Mouse (Mus musculus) embryo, embryonic 10 days (tissue): ENCODE data around the gene Rhebl1.

ENCODE experiments used
- DNase-seq: peaks from one replicate; pipeline ENCODE4 v3.0.0-alpha.2; 2015; ENCODE audit warnings: low spot score

The Rhebl1 gene

DNA sequence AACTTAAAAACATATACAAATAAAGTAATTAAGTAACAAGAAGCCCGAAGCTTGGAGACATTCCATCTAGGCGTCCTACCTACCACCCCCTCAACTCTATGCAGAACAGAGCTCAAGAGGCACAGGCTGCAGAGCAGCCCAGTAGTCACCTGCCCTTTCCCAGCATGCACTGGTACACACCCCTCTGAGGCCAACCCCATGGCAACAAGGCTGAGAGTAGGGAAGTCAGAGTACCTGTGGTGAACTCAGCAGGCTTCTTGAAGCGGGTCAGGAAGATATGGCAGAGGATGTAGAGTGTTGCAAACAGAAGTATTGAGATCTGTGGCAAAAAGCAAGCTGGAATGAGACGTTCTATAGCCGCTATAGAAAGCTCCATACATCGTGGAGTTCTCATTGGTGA, 20.6 kb upstream of the Rhebl1 start:
- DNase-seq, result no peak

- DNase-seq, result peak; percentile 92
Observed at GRCm38 (mm10) chr15:98904692-98905091, 10.4 kb upstream of the Rhebl1 start.

- DNase-seq, result no peak
Observed at GRCm38 (mm10) chr15:98902600-98902999, 8.3 kb upstream of the Rhebl1 start.

DNA sequence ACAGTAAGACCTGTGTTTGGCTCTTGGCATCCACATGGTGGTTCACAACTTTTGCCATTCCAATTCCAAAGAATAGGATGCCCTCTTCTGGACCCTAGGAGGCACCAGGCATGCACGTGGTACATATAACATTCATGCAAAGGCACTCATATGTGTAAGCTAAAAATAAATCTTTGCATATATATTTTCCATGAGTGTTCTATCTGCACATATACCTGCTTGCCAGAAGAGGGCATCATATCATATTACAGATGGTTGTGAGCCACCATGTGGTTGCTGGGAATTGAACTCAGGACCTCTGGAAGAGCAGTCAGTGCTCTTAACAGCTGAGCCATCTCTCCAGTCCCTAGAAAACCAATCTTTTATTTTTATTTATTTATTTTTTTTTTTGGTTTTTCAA, 7.2 kb upstream of the Rhebl1 start:
- no peak for DNase-seq

GRCm38 (mm10) chr15:98897928-98898800, 3.8 kb upstream of the Rhebl1 start, which contains the start of gene Dhh:
Dhh (minus strand) TSS chr15:98898540.
- peak; percentile 54 for DNase-seq

DNA sequence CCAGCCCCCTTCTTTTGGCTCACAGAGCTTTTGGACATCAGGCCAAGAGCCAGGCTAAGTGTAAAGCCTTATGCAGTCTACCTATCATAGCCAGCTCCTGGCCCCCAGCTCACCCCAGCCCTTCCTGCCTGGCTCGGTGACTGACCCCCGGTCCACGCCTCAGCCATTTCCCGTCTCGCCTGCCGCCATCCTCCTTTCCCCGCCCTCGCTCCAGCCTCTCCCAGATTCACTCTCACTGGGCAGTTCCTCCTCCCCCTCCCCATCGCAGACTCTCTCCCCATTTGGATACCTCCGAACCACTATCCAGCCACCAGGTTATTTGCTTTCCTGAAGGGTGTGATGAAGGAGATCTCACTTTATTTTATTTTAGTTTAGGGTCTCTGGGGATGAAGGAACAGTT, 3.2 kb upstream of the Rhebl1 start:
- DNase-seq, result peak; percentile 40

- peak; percentile 85 for DNase-seq
Observed at GRCm38 (mm10) chr15:98895635-98896589, 1.6 kb upstream of the Rhebl1 start.

GRCm38 (mm10) chr15:98894746-98895634, 650 bp upstream of the Rhebl1 start:
- DNase-seq, result peak; percentile 43

DNA sequence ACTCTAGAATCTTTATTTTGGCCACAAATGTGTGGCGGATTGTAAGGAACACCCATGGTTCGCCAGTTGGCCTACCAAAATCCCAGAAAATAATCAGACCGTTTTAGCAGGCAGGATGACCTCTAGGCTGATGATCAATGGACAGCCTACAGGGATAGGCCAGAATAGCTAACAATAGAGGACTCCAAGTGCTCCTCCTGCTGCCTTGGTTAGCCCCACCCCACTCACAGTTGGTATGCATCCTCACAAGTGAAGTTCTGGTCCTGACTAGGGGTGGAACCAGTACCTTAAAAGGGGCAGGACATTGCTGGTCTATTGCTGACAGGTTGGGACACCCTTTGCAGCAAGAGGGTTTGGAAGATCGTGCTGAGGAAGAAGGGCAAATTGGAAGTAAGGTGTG, 1.3 kb downstream of the Rhebl1 start:
- no peak for DNase-seq

DNA sequence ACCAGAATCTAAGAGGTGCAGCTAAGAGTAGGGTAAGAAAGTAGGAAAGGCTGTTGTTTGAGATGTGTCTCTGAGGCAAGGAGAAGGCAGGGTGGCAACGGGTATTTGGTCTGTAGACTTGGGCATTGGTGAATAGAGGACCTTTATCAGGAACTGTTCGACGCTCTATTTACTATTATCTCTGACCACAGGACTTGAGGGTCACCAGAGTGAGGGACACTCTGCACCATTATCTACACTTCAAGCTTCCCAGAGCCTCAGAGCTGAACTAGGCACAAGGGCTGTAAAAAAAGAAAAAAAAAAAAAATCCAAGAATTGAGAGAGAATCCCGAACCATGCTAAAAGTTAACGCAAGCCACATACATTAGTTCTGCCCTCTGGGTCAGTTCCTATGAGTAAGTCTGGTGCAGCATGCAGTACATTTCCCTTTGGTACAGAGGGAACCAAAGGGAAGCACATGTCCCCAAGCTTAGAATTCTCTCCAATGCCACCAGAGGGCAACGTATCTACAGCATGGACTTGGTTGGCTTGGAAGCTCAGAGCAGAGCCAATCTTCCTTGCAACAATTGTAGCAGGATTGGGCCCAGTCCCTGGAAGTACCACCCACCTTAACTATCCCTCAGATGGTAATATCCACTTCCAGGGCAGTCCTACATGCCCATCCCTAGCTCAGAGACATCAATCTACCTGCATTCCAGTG, 2.3 kb downstream of the Rhebl1 start:
- peak; percentile 90 for DNase-seq

DNA sequence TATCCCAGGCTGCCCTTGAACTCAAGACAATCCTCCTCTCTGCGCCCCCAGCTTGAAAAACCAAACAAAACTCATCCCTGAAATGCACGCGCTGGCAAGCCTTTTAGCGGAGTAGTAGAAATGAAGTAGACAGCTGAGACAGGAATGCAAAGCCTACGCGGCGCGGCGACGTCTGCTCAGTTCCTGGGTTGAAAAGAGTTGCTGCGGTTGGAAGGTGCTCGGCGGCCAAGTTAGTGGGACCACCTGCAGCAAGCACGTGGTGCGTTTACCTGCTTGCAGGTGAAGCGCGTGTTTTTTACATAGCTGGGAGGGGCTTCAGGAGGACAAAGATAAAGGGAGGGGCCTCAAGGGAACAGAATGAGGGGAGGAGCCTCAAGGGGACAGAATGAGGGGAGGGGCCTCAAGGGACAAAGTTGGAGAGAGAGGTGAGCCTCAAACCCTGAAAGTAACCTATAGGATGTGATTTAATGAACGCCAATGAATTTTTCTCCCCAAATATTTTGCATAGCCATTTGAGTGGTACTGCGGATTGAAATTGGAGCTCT, 3.1 kb downstream of the Rhebl1 start:
- DNase-seq, result peak; percentile 37

GRCm38 (mm10) chr15:98887526-98887925, 6.8 kb downstream of the Rhebl1 start:
- DNase-seq, result no peak

DNA sequence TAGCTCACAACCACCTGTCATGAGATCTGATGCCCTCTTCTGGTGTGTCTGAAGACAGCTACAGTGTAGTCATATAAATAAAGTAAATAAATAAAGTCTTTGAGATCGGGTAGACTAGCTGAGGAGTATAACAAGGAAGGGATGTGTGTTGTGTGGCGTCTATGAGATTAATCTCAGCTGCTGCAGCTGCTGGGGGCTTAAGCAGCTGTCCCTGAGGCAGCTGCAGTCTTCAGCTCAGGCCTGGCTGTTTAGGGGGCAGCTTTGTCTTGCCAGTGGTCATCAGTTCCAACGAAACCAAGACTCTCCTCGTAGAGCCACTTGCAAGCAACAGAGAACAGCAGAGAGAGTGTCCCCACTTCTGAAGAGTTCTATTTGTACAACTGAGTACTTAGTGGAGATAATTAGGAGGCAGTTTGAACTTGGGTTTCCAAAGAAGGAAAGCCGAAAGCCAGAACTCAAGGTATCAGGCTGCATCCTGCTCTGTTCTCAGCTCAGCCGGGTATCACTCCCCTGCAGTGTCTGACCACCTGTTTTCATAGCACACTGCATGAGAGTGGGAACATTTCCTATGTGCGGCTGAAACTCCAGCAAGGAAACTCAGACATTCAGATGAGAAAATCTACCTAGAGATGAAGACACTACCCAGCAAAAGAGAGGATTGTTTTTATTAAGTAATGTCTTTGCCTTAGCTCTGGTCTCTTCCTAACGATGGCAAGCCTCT, 7.5 kb downstream of the Rhebl1 start:
- DNase-seq, result no peak

DNA sequence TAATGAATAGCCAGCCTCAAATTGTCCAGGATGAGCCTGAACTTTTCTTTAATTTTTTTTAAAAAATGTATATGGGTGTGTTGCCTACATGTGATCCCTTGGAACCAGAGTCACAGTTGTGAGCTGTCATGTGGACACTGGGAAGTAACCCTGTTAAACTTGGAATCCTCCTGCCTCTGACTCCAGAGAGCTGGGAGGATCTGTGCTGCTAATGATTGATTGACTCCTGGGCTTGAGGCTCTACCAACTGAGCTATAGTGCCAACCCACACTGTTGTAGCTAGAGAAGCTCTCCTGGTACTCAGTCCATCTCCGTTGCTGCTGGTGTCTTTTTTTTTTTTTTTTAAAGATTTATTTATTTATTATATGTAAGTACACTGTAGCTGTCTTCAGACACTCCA, 10.2 kb downstream of the Rhebl1 start:
- DNase-seq, result no peak

DNA sequence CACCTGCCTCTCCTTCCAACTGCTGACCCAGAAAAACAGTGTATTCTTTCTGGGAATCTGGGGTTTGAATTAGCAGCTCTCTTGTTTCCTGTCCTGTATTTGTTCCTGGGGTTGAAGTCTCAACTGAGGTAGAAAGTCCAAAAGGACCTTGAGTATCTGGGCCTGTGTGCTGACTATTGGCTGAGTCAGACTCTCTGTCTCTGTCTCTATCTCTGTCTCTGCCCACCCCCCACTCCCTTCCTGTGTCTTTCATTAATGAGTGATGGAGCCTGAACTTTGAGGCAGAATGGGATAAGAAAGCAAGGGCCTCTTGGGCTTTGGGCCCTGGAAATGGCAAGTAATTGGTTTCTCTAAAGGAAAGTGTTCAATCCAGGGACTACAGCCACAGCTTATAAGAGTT, 10.7 kb downstream of the Rhebl1 start:
- DNase-seq, result no peak

DNA sequence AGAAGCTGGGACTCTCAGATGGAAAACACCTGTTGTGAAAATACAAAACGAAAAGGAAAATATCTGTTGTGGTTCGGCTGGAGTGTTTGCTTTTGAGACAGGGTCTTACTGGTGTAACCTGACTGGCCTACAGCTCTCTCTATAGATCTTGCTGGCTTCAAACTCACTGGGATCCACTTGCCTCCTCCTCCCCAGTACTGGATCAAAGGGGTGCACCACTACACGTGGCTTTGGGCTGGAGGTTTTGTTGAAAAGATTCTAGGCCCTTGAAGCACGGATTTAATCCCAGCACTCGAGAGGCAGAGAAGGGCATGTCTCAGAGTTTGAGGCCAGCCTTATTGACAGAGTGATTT, 12.7 kb downstream of the Rhebl1 start:
- no peak for DNase-seq

DNA sequence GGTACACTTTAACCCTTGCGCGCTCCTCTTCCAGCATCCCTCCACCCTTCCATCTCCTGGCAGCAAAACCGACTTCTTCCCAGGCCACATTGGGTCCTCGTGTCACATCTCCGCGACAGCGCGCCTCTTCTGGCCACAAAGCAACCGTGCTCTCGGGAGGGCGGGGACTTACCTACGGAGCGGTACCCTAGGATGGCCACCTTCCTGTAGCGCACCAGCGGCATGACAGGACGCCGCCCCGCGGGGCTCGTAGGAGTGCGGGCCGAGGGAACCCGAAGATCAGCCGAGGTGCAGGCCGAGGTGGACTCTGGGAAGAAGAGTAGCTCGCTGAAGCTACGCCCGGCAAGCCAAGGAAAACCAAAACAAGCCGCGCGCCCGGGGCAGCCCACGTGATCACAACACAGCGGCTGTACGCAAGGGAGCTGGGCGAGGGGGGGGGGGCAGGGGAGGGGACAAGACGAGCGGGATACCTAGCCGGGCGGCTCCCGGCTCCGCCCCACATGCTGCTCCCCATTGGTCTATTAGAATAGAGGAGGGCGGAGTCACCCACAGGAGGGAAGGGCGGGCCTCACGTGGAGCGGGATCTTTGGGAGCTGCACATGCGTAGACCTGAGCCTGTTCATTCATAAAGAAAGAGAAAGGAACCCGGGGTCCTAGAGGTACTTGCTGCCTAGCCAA, 13.2 kb downstream of the Rhebl1 start:
- peak; percentile 98 for DNase-seq

GRCm38 (mm10) chr15:98877331-98877730, 17.0 kb downstream of the Rhebl1 start:
- peak; percentile 91 for DNase-seq
